Mouse (Mus musculus) right cerebral cortex, postnatal 10 days (tissue): Measurements from ENCODE around the gene Arhgap29.

Experiments used
- DNase-seq, 2 experiments: peaks; one replicate each; pipeline ENCODE4 v3.0.0; 2021; ENCODE audit warnings: low spot score in 2 of 2

Arhgap29 gene

GRCm38 (mm10) chr3:122009818-122010217, 57.5 kb downstream of the Arhgap29 start:
- DNase-seq: no peak

- DNase-seq: no peak
These were observed 58.0 kb downstream of the Arhgap29 start for GRCm38 (mm10) chr3:122010292-122010691.

- no peak for DNase-seq
These were observed 60.1 kb downstream of the Arhgap29 start for GRCm38 (mm10) chr3:122012464-122012863.

- no peak for DNase-seq
These were observed 66.1 kb downstream of the Arhgap29 start for GRCm38 (mm10) chr3:122018421-122018820.

- no peak for DNase-seq
These were observed 66.8 kb downstream of the Arhgap29 start for GRCm38 (mm10) chr3:122019159-122019558.

GRCm38 (mm10) chr3:122021029-122021652, 68.8 kb downstream of the Arhgap29 start:
- no peak for DNase-seq

- no peak for DNase-seq
These were observed 70.0 kb downstream of the Arhgap29 start for GRCm38 (mm10) chr3:122022355-122022754.

GRCm38 (mm10) chr3:122026676-122027075, 74.3 kb downstream of the Arhgap29 start:
- DNase-seq: no peak

- no peak for DNase-seq
These were observed 75.4 kb downstream of the Arhgap29 start for GRCm38 (mm10) chr3:122027776-122028175.

- no peak for DNase-seq
These were observed 81.0 kb downstream of the Arhgap29 start for GRCm38 (mm10) chr3:122033248-122033837.

- no peak for DNase-seq
These were observed 81.9 kb downstream of the Arhgap29 start for GRCm38 (mm10) chr3:122034240-122034639.

GRCm38 (mm10) chr3:122035092-122035491, 82.8 kb downstream of the Arhgap29 start:
- no peak for DNase-seq

GRCm38 (mm10) chr3:122040522-122040921, 88.2 kb downstream of the Arhgap29 start:
- DNase-seq: no peak

- no peak for DNase-seq
These were observed 90.8 kb downstream of the Arhgap29 start for GRCm38 (mm10) chr3:122043102-122043501.

- no peak for DNase-seq
These were observed 91.6 kb downstream of the Arhgap29 start, which contains the start of gene Abca4 for GRCm38 (mm10) chr3:122043799-122044547. Gene Abca4 (plus strand): TSS chr3:122044443.

- peak; percentile 57 to 61 for DNase-seq
These were observed 93.9 kb downstream of the Arhgap29 start for GRCm38 (mm10) chr3:122046187-122046620.

- no peak for DNase-seq
These were observed 95.1 kb downstream of the Arhgap29 start for GRCm38 (mm10) chr3:122047402-122047801.

GRCm38 (mm10) chr3:122047921-122048861, 95.8 kb downstream of the Arhgap29 start:
- DNase-seq: peak; percentile 85 to 90

- DNase-seq: no peak
These were observed 96.8 kb downstream of the Arhgap29 start for GRCm38 (mm10) chr3:122049158-122049557.

GRCm38 (mm10) chr3:122058439-122059198, 106.3 kb downstream of the Arhgap29 start:
- DNase-seq: no peak

- no peak for DNase-seq
These were observed 110.2 kb downstream of the Arhgap29 start for GRCm38 (mm10) chr3:122062586-122062985.
